Mouse (Mus musculus) embryonic facial prominence, embryonic 15.5 days (tissue): ENCODE measurements around the gene Gm28729. TPM values are rescaled to one million over a fixed set of nuclear protein-coding genes. Genes with fewer than 3 reads are reported as not detected.
"Not testable (repeated sequence)": the region's sequence is repeated elsewhere in the genome, so short reads cannot be mapped to it uniquely, and the experiment has no call there.

Experiments
- ATAC-seq: fragments of 200-750 bp; cut with Nextera tagmentation; 2 replicates; pipeline ENCODE4 v1.8.0; 2017; ENCODE audit warnings: low read depth, moderate TSS enrichment; ENCODE audit not compliant: insufficient number of reproducible peaks, low FRiP score, low TSS enrichment
- H3K27ac ChIP-seq: fragments of 300-500 bp; sonication (generic); replicated peaks from 2 replicates; pipeline ENCODE4 v1.5.1; 2015; ENCODE audit warnings: mild to moderate bottlenecking, inconsistent platforms
- H3K27me3 ChIP-seq: fragments of 300-500 bp; sonication (generic); 2 replicates; pipeline ENCODE4 v1.6.1; 2015; ENCODE audit warnings: inconsistent platforms
- H3K36me3 ChIP-seq: fragments of 300-500 bp; sonication (generic); 2 replicates; pipeline ENCODE4 v1.6.1; 2015; ENCODE audit warnings: mild to moderate bottlenecking, inconsistent platforms
- H3K4me1 ChIP-seq: fragments of 300-500 bp; sonication (generic); 2 replicates; pipeline ENCODE4 v1.6.1; 2015; ENCODE audit warnings: inconsistent platforms
- H3K4me2 ChIP-seq: fragments of 300-500 bp; sonication (generic); replicated peaks from 2 replicates; pipeline ENCODE4 v1.6.1; 2015; ENCODE audit warnings: mild to moderate bottlenecking, inconsistent platforms
- H3K4me3 ChIP-seq: fragments of 300-500 bp; sonication (generic); replicated peaks from 2 replicates; pipeline ENCODE4 v1.5.1; 2015; ENCODE audit warnings: mild to moderate bottlenecking, inconsistent platforms
- H3K9ac ChIP-seq: fragments of 300-500 bp; sonication (generic); 2 replicates; pipeline ENCODE4 v1.6.1; 2015; ENCODE audit warnings: inconsistent platforms
- H3K9me3 ChIP-seq: fragments of 300-500 bp; sonication (generic); replicated peaks from 2 replicates; pipeline ENCODE4 v1.6.1; 2016; ENCODE audit warnings: inconsistent platforms
- WGBS: fragments of 180-500 bp; shearing (Covaris S2); methylation state at CpG from one replicate; pipeline ENCODE4 v1.1.7; 2015; 5-methylcytosine and 5-hydroxymethylcytosine counted together
- polyA plus RNA-seq: library from polyadenylated mRNA; unstranded; fragments of >200 nt; fragmentation: Nextera tagmentation; extraction: Ambion mirVana; gene quantifications from 2 replicates; pipeline ENCODE4 v1.2.1, GENCODE M21; 2015

Gm28729 gene
- polyA plus RNA-seq, 1 experiment from 2014 or later = 2.4 TPM

GRCm38 (mm10) chr9:96491810-96492209, 33.3 kb downstream of the Gm28729 start:
- ATAC-seq = no peak
- Histone ChIP-seq H3K4me3 (no peak overlapping the region), H3K27ac (no peak overlapping the region), H3K9ac (no peak overlapping the region), H3K27me3 (no peaks in the 10 kb centered on the region), H3K4me2 (0 out of 2 replicates have a peak overlapping the region, but pooled peaks have one; percentile 25), H3K9me3 (no peaks in the 10 kb centered on the region), H3K4me1 (0 out of 2 replicates have a peak, but pooled peaks cover 5% of the 10 kb centered on the region), H3K36me3 (no peaks in the 10 kb centered on the region)
- WGBS = 35% methylated on average over 12 of the region's 12 CpGs

DNA sequence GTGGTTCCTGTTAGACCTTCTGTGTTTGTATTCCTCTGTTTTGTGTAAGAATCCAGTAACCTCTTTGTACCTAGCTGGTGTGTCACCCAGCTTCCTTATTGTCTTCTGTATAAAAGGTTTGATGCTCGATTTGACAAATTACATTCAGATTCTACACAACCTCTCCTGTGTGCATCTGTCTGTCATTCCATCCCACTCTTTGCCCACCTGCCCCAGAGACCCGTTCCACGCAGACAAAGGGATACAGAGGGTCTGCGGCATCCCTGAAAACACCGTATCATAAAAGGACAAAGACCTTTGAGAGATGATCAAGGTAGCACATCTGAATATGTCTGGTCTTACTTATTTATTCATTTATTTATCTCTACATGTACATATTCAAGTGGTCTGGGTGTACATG, 37.2 kb downstream of the Gm28729 start:
- H3K4me1 ChIP-seq, H3K36me3 ChIP-seq, H3K4me3 ChIP-seq, H3K4me2 ChIP-seq, H3K27ac ChIP-seq, ATAC-seq, H3K27me3 ChIP-seq, H3K9me3 ChIP-seq, H3K9ac ChIP-seq: not testable (repeated sequence)
- 92% methylated on average over 5 of the region's 5 CpGs for WGBS

- H3K27ac ChIP-seq = no peak overlapping the region
- no peak overlapping the region for H3K4me3 ChIP-seq
- H3K4me2 ChIP-seq = no peak overlapping the region
- H3K9me3 ChIP-seq = no peaks in the 10 kb centered on the region
- H3K27me3 ChIP-seq = no peaks in the 10 kb centered on the region
- no peaks in the 10 kb centered on the region for H3K4me1 ChIP-seq
- no peaks in the 10 kb centered on the region for H3K36me3 ChIP-seq
- 58% methylated on average over 2 of the region's 2 CpGs for WGBS
- no peak overlapping the region for H3K9ac ChIP-seq
- ATAC-seq = no peak
Measured at GRCm38 (mm10) chr9:96483648-96484047, 41.4 kb downstream of the Gm28729 start.

- H3K9ac ChIP-seq = no peak overlapping the region
- H3K9me3 ChIP-seq = no peaks in the 10 kb centered on the region
- no peak overlapping the region for H3K4me2 ChIP-seq
- WGBS = 57% methylated on average over 3 of the region's 3 CpGs
- H3K4me1 ChIP-seq = no peaks in the 10 kb centered on the region
- no peak for ATAC-seq
- no peaks in the 10 kb centered on the region for H3K36me3 ChIP-seq
- no peak overlapping the region for H3K4me3 ChIP-seq
- H3K27me3 ChIP-seq = no peaks in the 10 kb centered on the region
- H3K27ac ChIP-seq = no peak overlapping the region
Measured at GRCm38 (mm10) chr9:96483028-96483427, 42.0 kb downstream of the Gm28729 start.

- peak; percentile 97 for ATAC-seq
- Histone ChIP-seq H3K27me3 (no peaks in the 10 kb centered on the region), H3K4me1 (peaks cover 14% of the 10 kb centered on the region), H3K4me3 (peak within 1 kb of the TSS; percentile 71), H3K9ac (peak within 1 kb of the TSS; percentile 72), H3K4me2 (peak within 1 kb of the TSS; percentile 64), H3K36me3 (peaks cover 6% of the 10 kb centered on the region; the same call in 1 of the 2 replicates), H3K27ac (peak within 1 kb of the TSS; percentile 85), H3K9me3 (no peaks in the 10 kb centered on the region)
- WGBS = under 1% methylated on average over 74 of the region's 74 CpGs
Measured at GRCm38 (mm10) chr9:96478071-96478888, 46.8 kb downstream of the Gm28729 start, which contains the start of gene Rnf7. Gene Rnf7, minus strand, starts transcription at chr9:96478675.

DNA sequence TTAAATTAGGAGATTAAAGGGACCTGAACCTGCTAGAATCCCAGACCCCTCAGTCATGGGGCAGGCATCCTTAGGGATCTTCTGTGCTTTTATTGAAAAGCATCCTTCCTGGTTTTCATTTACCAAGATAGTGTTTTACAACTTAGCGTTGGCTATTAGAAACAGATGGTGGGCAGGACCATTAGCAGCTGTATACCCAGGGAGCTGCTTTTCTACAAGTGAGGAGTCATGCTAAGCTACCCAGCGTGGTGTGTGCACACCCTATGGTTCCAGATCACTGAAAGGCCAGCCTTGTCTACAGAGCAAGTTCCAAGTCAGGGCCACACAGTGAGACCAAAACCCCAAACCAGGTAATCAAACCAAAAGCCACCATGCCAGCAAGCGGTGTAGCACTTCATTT, 52.7 kb downstream of the Gm28729 start:
- H3K27me3 ChIP-seq = no peaks in the 10 kb centered on the region
- H3K4me3 ChIP-seq = no peak overlapping the region
- H3K4me2 ChIP-seq = no peak overlapping the region
- no peaks in the 10 kb centered on the region for H3K9me3 ChIP-seq
- H3K4me1 ChIP-seq = peaks cover 10% of the 10 kb centered on the region
- peaks cover 21% of the 10 kb centered on the region; the same call in 1 of the 2 replicates for H3K36me3 ChIP-seq
- ATAC-seq = no peak
- peak overlapping the region; percentile 59; the same call in 1 of the 2 replicates for H3K27ac ChIP-seq
- H3K9ac ChIP-seq = no peak overlapping the region
- 45% methylated on average over 3 of the region's 3 CpGs for WGBS

- H3K36me3 ChIP-seq = peaks cover 25% of the 10 kb centered on the region; the same call in 1 of the 2 replicates
- WGBS = 88% methylated on average over 4 of the region's 4 CpGs
- not testable (repeated sequence) for H3K9ac ChIP-seq, H3K4me2 ChIP-seq, H3K4me1 ChIP-seq, H3K4me3 ChIP-seq, H3K27me3 ChIP-seq, ATAC-seq, H3K27ac ChIP-seq, H3K9me3 ChIP-seq
Measured at GRCm38 (mm10) chr9:96471681-96472080, 53.4 kb downstream of the Gm28729 start.

- no peak for ATAC-seq
- Histone ChIP-seq H3K27me3 (no peaks in the 10 kb centered on the region), H3K4me2 (no peak overlapping the region), H3K27ac (no peak overlapping the region), H3K9me3 (no peaks in the 10 kb centered on the region), H3K4me1 (no peaks in the 10 kb centered on the region), H3K36me3 (peaks cover 25% of the 10 kb centered on the region; the same call in 1 of the 2 replicates), H3K9ac (no peak overlapping the region), H3K4me3 (no peak overlapping the region)
- 91% methylated on average over 8 of the region's 8 CpGs for WGBS
Measured at GRCm38 (mm10) chr9:96470266-96470974, 54.6 kb downstream of the Gm28729 start.

- no peaks in the 10 kb centered on the region for H3K27me3 ChIP-seq
- no peak overlapping the region for H3K9ac ChIP-seq
- H3K4me3 ChIP-seq = no peak overlapping the region
- H3K4me2 ChIP-seq = no peak overlapping the region
- H3K27ac ChIP-seq = no peak overlapping the region
- 72% methylated on average over 8 of the region's 8 CpGs for WGBS
- peaks cover 21% of the 10 kb centered on the region; the same call in 1 of the 2 replicates for H3K36me3 ChIP-seq
- H3K4me1 ChIP-seq = no peaks in the 10 kb centered on the region
- ATAC-seq = no peak
- no peaks in the 10 kb centered on the region for H3K9me3 ChIP-seq
Measured at GRCm38 (mm10) chr9:96469556-96470265, 55.4 kb downstream of the Gm28729 start.

- Histone ChIP-seq H3K9me3 (0 out of 2 replicates have a peak, but pooled peaks cover 4% of the 10 kb centered on the region), H3K4me3 (no peak overlapping the region), H3K27me3 (no peaks in the 10 kb centered on the region), H3K4me1 (peaks cover 5% of the 10 kb centered on the region; the same call in 1 of the 2 replicates), H3K4me2 (no peak overlapping the region), H3K36me3 (peaks cover 15% of the 10 kb centered on the region; the same call in 1 of the 2 replicates), H3K9ac (no peak overlapping the region), H3K27ac (no peak overlapping the region)
- WGBS = 84% methylated on average over 10 of the region's 10 CpGs
- no peak for ATAC-seq
Measured at GRCm38 (mm10) chr9:96463708-96464107, 61.4 kb downstream of the Gm28729 start.

- peaks cover 5% of the 10 kb centered on the region; the same call in 1 of the 2 replicates for H3K4me1 ChIP-seq
- H3K4me3 ChIP-seq = no peak overlapping the region
- H3K27me3 ChIP-seq = no peaks in the 10 kb centered on the region
- no peak overlapping the region for H3K9ac ChIP-seq
- 0 out of 2 replicates have a peak, but pooled peaks cover 4% of the 10 kb centered on the region for H3K9me3 ChIP-seq
- ATAC-seq = no peak
- no peak overlapping the region for H3K27ac ChIP-seq
- no peak overlapping the region for H3K4me2 ChIP-seq
- WGBS = 50% methylated on average over 1 of the region's 1 CpGs
- H3K36me3 ChIP-seq = 0 out of 2 replicates have a peak, but pooled peaks cover 6% of the 10 kb centered on the region
Measured at GRCm38 (mm10) chr9:96461607-96462006, 63.5 kb downstream of the Gm28729 start.
